Comparison of ENCODE assay signal across 24 mouse cellular contexts in genomic region chr6:99280619-99281018, GRCm38 (mm10).
DNase-seq lines count a peak whose midpoint lies in the region; ATAC-seq and TF ChIP-seq lines count a peak whose summit lies in the region.
"Had no signal": no experiment of that assay in that cellular context is flagged by ENCODE, and none has a peak within 500 bp of the region (broad histone marks: within the 10 kb centered on the region; RNA-seq: fewer than 3 reads in every experiment).

No protein-coding gene starts in this region.

- WGBS in kidney, adult 2 months = 45% methylated on average over 5 of the region's 5 CpGs
- WGBS in liver, adult 2 months = 22% methylated on average over 5 of the region's 5 CpGs
- 66% methylated on average over 5 of the region's 5 CpGs for WGBS in liver, embryonic 12.5 days (ENCODE audit: insufficient replicate concordance)

- no peak for TF ChIP-seq POLR2A in kidney, adult 2 months (IDR thresholded peaks at IDR 0.05; ENCODE audit: low read depth, low read length)
- no peak for TF ChIP-seq POLR2A in liver, adult 2 months (IDR thresholded peaks at IDR 0.05; ENCODE audit: extremely low read depth, insufficient read depth, low read length)
- no peak for TF ChIP-seq POLR2A in brain, embryonic 14.5 days (IDR thresholded peaks at IDR 0.05; ENCODE audit: borderline replicate concordance, extremely low read depth, insufficient read depth, insufficient read length, poor library complexity, severe bottlenecking)

- no peak overlapping the region for H3K9ac ChIP-seq in liver, adult 2 months (ENCODE audit: low read depth, low read length)
- no peak overlapping the region for H3K9ac ChIP-seq in liver, embryonic 12.5 days
- H3K9ac ChIP-seq: embryonic facial prominence, embryonic 13.5 days; embryonic facial prominence, embryonic 15.5 days; forebrain, embryonic 12.5 days had no signal

- 0 out of 2 replicates have a peak, but pooled peaks cover 7% of the 10 kb centered on the region for H3K79me2 ChIP-seq in liver, adult 2 months (ENCODE audit: control insufficient read depth, insufficient read depth, low read length)

- no peaks in the 10 kb centered on the region for H3K27me3 ChIP-seq in kidney, adult 2 months (replicated peaks; ENCODE audit: control insufficient read depth, insufficient read depth, low read length)
- H3K27me3 ChIP-seq in liver, adult 2 months (ENCODE audit: control insufficient read depth, insufficient read depth, low read length) = no peaks in the 10 kb centered on the region
- H3K27me3 ChIP-seq in liver, embryonic 12.5 days (replicated peaks) = no peaks in the 10 kb centered on the region
- H3K27me3 ChIP-seq: forebrain, embryonic 12.5 days had no signal

- DNase-seq in frontal cortex, postnatal 25 days (ENCODE audit: low spot score in 2 of 2) = no peak
- DNase-seq in kidney, adult 2 months = peak; percentile 33
- no peak for DNase-seq in kidney, postnatal 25 days
- peak; percentile 70 for DNase-seq in liver, adult 2 months (ENCODE audit: extremely low read depth, low read depth, low spot score)
- DNase-seq in brain, embryonic 14.5 days (ENCODE audit: low read depth) = peak; percentile 47
- no peak for DNase-seq in spleen, postnatal 10 days (ENCODE audit: low spot score in 2 of 2)
- DNase-seq: adrenal gland, adult 8-10 months; adrenal gland, postnatal 14 days; adrenal gland, postnatal 36 days; cerebellum, adult 11 months; cerebellum, adult 18-20 months; cerebellum, adult 8-10 months; cerebellum, adult 9-11 months; cerebellum, postnatal 14 days; cerebellum, postnatal 36 days; embryo, embryonic 11 days had no signal

- ATAC-seq in frontal cortex, adult (ENCODE audit: low TSS enrichment) = peak; percentile 75
- ATAC-seq in liver, embryonic 12.5 days = no peak
- ATAC-seq: forebrain, embryonic 14.5 days had no signal

- H3K4me1 ChIP-seq in kidney, adult 2 months (ENCODE audit: control insufficient read depth, insufficient read depth, low read length) = peaks cover 13% of the 10 kb centered on the region; the same call in 1 of the 2 replicates
- H3K4me1 ChIP-seq in liver, adult 2 months (ENCODE audit: control insufficient read depth, insufficient read depth, low read length) = peaks cover 13% of the 10 kb centered on the region
- H3K4me1 ChIP-seq in liver, embryonic 12.5 days = peaks cover 18% of the 10 kb centered on the region

- H3K4me3 ChIP-seq in kidney, adult 2 months (ENCODE audit: insufficient read depth, low read depth, low read length) = no peak overlapping the region
- H3K4me3 ChIP-seq in liver, adult 2 months (ENCODE audit: insufficient read depth, low read depth, low read length) = no peak overlapping the region
- H3K4me3 ChIP-seq in liver, embryonic 12.5 days = no peak overlapping the region
- H3K4me3 ChIP-seq: embryonic facial prominence, embryonic 13.5 days; embryonic facial prominence, embryonic 15.5 days; erythroblast, embryonic 14.5 days; forebrain, embryonic 10.5 days; forebrain, embryonic 12.5 days had no signal

- no peaks in the 10 kb centered on the region for H3K36me3 ChIP-seq in kidney, adult 2 months (ENCODE audit: control insufficient read depth, insufficient read depth, low read length)
- H3K36me3 ChIP-seq in liver, adult 2 months (ENCODE audit: control insufficient read depth, insufficient read depth, low read length) = no peaks in the 10 kb centered on the region
- H3K36me3 ChIP-seq in liver, embryonic 12.5 days = no peaks in the 10 kb centered on the region
- H3K36me3 ChIP-seq: embryonic facial prominence, embryonic 13.5 days; embryonic facial prominence, embryonic 15.5 days; forebrain, embryonic 10.5 days; forebrain, embryonic 12.5 days had no signal

- no peak overlapping the region for H3K27ac ChIP-seq in kidney, adult 2 months (ENCODE audit: insufficient read depth, low read depth, low read length)
- H3K27ac ChIP-seq in liver, adult 2 months (replicated peaks; ENCODE audit: insufficient read depth, low read depth, low read length) = peak overlapping the region; percentile 31; the same call in 1 of the 2 replicates
- H3K27ac ChIP-seq in liver, embryonic 12.5 days = no peak overlapping the region
- H3K27ac ChIP-seq: embryonic facial prominence, embryonic 13.5 days; embryonic facial prominence, embryonic 15.5 days; forebrain, embryonic 10.5 days; forebrain, embryonic 12.5 days had no signal

- no peak for TF ChIP-seq CTCF in kidney, adult 2 months (conservative IDR thresholded peaks at IDR 0.05; ENCODE audit: insufficient read depth, insufficient read length, low read depth, low read length)
- no peak for TF ChIP-seq CTCF in liver, adult 2 months (IDR thresholded peaks at IDR 0.05; ENCODE audit: low read depth, low read length)
- TF ChIP-seq CTCF in brain, embryonic 14.5 days (IDR thresholded peaks at IDR 0.05; ENCODE audit: borderline replicate concordance, extremely low read depth, insufficient read depth, insufficient read length) = no peak

- H3K9me3 ChIP-seq in liver, embryonic 12.5 days (replicated peaks) = no peaks in the 10 kb centered on the region
- H3K9me3 ChIP-seq: embryonic facial prominence, embryonic 13.5 days; embryonic facial prominence, embryonic 15.5 days; forebrain, embryonic 10.5 days; forebrain, embryonic 12.5 days had no signal

- H3K4me2 ChIP-seq in liver, embryonic 12.5 days = no peak overlapping the region
- H3K4me2 ChIP-seq: embryonic facial prominence, embryonic 13.5 days; embryonic facial prominence, embryonic 15.5 days; forebrain, embryonic 12.5 days had no signal

Comparison
In these comparisons a context has a peak if more than half of its experiments do, and no peak if none do; other contexts are left out.
1. DNase-seq: peak in kidney, adult 2 months (single experiment), liver, adult 2 months (single experiment) and brain, embryonic 14.5 days (single experiment); none in frontal cortex, postnatal 25 days (0 of 2), kidney, postnatal 25 days (0 of 2) and spleen, postnatal 10 days (0 of 2).